Mouse (Mus musculus): ENCODE results near the gene Plagl1.
A peak's percentile ranks its signal among the peaks of the same experiment; 100 is the strongest.

Plagl1 gene

GRCm38 (mm10) chr10:13135276-13135675 lies 75.0 kb downstream of the Plagl1 start:
- no peak for DNase-seq (ENCODE audit: low read depth)

DNA sequence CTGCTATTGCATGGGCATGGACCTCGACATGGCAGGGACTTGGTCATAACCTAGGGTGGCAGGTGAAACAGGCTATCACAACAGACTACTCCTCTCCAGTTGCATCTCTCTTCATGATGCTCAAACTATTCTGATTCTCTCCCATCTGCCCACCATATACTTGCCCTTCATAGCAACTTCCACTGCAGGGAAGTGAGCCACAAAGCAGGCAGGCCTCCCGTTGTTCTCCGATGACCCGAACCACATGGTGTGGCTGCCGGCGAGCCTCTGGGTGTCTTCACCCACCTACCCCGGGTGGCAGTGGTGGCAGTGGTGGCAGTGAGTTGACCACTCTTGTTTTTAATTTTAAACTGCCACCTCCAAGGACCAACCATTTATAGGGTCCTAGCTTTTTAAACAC lies 75.4 kb downstream of the Plagl1 start:
- no peak for DNase-seq (ENCODE audit: low read depth)

DNA sequence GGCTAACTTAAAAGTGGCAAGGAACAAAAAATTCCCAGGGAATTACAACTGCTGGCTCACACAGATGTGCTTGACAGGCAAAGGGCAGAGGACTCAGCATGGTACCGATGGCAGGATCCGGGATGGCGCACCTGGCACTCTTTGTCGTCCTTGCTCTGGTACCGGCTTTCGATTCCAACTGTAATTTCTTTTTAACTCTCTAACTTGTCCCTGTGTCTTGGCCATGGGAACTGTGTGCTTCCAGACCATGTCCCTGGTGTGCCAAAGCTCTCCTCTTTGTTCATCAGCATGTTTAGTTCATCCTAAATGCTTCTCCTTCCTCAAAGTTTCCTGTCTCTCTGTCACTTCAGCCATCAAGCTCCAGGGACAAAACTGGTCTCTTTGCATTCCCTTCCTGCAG lies 77.6 kb downstream of the Plagl1 start:
- peak; percentile 3 for DNase-seq (ENCODE audit: low read depth)

- DNase-seq (ENCODE audit: low read depth): no peak
These were observed 80.1 kb downstream of the Plagl1 start for GRCm38 (mm10) chr10:13140434-13140833.

DNA sequence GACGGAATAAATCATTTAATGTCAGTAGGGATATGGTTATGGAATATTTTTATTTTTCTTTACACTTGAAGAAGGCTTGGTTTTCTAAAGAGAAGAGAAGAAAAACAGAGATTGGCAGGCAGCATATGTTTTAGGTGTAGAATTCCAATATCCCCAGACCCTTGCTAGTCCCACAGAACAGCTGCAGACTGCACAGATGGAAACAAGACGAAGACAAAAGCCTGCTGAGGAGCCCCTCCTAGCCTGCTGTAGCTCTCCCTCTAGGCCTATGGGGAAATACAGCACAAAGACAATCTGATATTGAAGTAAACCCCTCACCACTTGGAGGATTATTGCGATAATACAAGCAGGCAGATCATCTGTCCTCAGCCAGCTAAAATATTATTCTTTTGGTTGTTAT lies 90.1 kb downstream of the Plagl1 start:
- no peak for DNase-seq (ENCODE audit: low read depth)

DNA sequence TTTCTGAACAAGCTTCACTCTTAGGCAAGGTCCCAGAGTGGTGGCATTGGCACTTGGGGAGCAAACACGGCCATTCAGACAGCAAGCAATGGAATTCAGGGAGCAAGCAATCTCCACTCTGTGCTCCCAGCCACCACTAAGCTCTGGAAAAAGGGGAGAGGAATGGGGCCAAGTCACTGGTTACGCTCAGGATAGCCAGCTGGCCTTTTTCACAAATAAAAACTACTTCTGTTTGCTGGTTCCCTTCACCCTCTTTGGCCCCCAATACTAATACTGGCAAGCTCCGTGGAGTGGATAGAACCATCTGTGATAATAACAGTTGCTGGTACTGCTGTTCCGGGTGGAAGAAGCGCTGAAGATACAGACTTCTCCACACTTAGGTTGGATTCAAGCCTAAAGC lies 91.0 kb downstream of the Plagl1 start:
- DNase-seq (ENCODE audit: low read depth): no peak

GRCm38 (mm10) chr10:13152811-13153364 lies 92.6 kb downstream of the Plagl1 start:
- DNase-seq (ENCODE audit: low read depth): no peak

DNA sequence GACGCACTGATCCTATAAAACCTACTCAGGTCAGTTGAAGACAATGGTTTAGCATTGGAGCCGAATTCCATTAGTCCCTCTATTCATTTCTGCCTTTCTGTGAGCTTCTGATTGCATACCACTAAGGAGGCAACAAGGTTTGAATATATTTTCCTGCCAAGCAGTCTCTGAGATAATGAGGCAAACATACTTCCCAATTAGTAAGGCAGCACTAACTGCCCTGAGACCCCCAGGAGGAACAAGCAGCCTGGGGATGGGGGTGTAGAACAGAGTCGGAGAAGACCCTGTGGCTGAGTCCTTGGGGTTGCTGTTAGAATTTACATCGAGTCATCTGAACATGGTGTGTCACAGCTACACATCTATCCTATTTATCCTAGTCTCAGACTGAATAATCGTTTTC lies 95.1 kb downstream of the Plagl1 start:
- no peak for DNase-seq (ENCODE audit: low read depth)

DNA sequence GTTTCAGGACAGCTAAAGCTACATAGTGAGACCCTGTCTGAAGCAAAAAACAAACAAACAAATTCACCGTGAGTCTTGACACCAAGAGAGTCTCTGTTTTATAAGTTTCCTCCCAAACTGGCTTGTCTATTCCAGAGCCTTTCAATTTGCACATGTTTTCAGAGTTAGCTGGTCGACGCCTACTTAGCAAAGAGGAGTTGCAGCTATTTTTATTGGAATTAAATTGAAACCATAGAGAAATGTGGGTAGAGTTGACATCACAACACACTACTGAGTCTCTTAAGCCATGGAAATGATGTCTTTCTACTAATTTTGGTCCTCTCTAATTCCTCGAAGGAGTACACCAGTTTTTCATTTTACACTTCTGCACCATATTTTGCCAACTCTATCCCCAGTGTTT lies 100.6 kb downstream of the Plagl1 start:
- DNase-seq (ENCODE audit: low read depth): no peak

DNA sequence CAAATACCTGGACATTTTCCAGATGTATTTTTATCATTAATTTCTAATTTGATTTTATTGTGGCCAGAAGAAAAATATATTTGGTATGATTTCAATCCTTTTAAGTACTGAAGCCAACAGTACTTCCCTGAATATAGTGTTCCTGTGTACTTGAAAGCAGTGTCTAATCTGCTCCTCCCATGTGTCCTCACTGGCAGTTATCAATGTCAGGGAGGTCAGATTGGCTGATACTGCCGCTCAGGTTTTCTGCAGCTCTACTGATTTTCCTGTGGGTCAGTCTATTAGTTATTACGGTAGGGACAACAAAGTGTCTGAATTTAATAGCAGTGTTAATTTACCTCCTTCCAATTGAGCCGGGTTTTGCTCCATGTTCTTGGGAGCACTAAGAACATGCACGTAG lies 101.7 kb downstream of the Plagl1 start:
- no peak for DNase-seq (ENCODE audit: low read depth)

DNA sequence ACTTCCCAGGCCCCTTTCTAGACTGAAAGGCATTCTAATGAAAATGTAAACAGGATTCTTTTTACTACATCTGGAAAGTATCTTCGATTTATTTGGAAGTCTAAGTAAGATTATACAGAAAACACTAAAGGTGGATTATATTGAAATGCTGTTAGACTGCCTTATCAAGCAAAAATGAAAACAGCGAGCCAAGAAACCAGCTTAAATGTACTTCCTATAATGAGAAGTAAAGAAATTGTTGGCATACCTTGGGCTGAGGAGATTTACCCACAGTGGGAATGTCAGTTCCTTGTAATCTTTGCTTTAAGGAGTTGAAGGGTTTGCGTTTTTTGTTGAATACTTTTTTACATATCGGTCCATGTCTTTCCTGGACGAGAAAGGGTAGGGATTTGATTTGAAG lies 108.2 kb downstream of the Plagl1 start:
- DNase-seq (ENCODE audit: low read depth): no peak

DNA sequence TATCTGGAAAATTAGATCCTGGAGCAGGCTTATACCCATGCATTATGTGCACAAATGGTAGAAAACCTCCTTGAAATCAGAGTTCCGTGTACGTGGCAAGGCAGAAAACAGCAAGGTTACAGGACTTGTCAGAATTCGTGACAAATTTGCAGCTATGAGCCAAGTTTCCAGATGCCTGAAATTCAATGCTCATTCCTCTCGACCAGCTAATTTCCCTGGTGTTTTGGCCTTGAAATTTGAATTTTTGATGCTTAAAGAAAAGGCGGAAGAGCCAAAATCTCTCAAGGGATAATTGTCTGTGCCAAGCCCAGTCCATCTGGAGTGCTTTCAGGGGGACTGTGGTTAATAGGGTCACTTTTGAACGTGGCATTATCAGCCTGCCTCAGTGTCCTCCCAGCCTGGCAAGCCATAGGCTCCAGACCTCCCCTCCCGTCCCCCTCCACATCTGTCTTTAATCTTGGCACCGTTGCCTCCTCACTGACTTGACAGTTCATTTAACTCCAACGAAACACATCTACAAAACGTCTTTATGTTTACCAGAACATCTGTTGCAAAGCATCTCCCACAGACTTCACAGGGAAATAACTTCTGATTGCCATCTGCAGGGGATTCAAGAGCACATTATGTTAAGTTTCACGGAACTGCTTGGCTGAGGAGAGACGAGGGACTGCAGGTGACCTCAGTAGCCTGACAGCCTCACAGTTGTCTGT lies 110.6 kb downstream of the Plagl1 start:
- DNase-seq (ENCODE audit: low read depth): peak; percentile 71

DNA sequence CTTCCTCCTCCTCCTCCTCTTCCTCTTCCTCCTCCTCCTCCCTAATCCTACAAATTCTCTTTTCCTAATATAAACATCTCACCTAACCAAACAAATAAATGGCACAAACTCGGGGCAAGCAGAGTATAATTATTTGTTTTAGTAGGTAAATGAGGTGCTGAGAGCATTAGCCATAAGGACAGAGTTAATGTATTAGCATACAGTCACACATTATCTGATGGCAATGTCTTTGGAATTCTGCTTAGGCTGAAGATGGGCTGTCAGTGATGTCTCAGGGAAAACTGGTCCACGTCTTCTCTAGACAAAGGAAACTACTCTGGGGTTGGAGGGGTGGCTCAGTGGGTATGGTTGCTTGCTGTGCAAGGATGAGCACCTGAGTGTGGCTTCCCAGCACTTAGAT lies 111.2 kb downstream of the Plagl1 start:
- DNase-seq (ENCODE audit: low read depth): no peak

DNA sequence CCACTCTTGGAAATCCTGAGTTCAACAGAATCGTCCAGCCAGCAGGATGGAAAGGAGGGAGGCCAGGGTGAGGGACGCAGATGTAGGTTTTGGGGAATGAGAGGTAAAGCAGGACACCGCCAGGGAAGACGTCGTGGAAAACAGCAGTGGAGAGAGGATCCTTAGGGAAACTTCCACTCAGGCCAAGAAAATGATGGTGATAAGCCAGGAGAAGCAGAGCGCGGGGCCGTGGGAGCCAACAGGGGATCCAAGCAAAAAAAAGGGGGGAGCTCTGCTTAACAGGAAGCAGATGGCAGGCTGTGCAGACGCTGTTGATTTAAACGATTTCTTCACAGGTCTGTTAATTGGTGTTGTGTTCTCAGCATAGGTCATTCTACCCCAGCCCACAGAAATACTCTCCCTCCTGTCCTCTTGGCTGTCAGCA lies 112.5 kb downstream of the Plagl1 start:
- peak; percentile 51 for DNase-seq (ENCODE audit: low read depth)

GRCm38 (mm10) chr10:13175866-13176265 lies 115.6 kb downstream of the Plagl1 start:
- DNase-seq (ENCODE audit: low read depth): no peak

DNA sequence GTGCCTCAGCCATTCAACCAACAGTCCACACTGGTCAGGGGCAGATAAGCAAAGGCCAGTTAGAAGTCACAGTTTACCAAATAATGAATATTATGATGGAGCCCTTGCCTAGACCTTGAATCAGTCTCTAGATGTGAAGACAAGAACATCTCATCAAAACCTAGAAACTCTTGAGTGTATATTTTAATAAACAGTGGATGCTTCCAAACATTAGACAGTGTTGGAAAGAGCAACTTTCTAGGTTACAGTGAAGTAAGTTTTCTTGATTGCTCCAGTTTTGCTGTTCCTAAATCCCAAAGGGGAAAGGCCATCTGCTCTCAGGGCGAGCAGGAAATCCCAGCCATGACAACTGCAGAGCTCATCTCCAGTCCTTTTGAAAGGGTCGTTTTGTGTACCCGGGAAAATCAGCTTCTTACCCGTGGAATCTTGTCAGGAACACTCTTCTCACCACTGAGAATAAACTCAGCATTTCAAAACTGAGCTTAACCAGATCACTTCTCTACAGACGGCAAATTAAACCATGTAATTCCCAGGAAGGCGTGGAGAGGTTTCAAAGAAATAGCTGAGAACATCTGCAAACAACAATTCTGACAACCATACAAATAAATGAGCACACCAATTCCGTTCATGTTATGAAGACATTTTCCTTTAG lies 117.8 kb downstream of the Plagl1 start, which contains the start of gene Zc2hc1b:
Gene Zc2hc1b (minus strand): TSS at position 51 of the 652 bp plus-strand sequence.
- no peak for DNase-seq (ENCODE audit: low read depth)

DNA sequence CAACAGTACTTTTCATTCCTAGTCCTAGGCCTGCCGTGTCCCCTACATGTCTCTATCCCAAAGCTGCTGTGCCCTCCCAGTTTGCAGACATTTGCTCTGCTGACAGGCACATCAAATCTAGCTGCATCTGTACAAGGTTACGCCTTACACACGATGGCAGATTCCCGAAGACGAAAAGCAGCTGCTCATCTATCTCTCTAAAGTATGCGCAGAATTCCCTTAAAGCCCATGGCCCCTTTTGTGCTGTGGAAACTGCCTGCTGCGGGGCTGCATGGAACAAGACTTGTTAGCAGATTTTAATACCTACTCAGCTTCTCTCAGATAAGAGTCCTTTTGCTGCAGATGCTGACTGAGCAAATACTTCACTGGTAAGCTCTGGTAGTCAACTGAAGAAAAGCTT lies 119.9 kb downstream of the Plagl1 start:
- DNase-seq (ENCODE audit: low read depth): no peak
